Mouse (Mus musculus): ENCODE data around the gene Kif13a. TPM values are rescaled to one million over a fixed set of nuclear protein-coding genes. Genes with fewer than 3 reads are reported as not detected.

The Kif13a gene
- polyA plus RNA-seq, 1 experiment from 2014 or later = 11.9 TPM

GRCm38 (mm10) chr13:46843646-46844045 lies 86.0 kb downstream of the Kif13a start:
- peaks cover 10% of the 10 kb centered on the region; the same call in 1 of the 2 replicates for H3K4me1 ChIP-seq
- no peak for ATAC-seq (replicated peaks)
- no peak overlapping the region for H3K4me3 ChIP-seq
- no peaks in the 10 kb centered on the region for H3K27me3 ChIP-seq (replicated peaks)
- H3K27ac ChIP-seq = no peak overlapping the region
- H3K36me3 ChIP-seq (replicated peaks) = no peaks in the 10 kb centered on the region
- no peak overlapping the region for H3K9ac ChIP-seq
- WGBS = 82% methylated on average over 3 of the region's 3 CpGs
- no peaks in the 10 kb centered on the region for H3K9me3 ChIP-seq
- no peak overlapping the region for H3K4me2 ChIP-seq

GRCm38 (mm10) chr13:46842185-46842584 lies 87.5 kb downstream of the Kif13a start:
- no peak overlapping the region for H3K27ac ChIP-seq
- H3K9ac ChIP-seq = no peak overlapping the region
- no peaks in the 10 kb centered on the region for H3K9me3 ChIP-seq
- ATAC-seq (replicated peaks) = no peak
- no peaks in the 10 kb centered on the region for H3K27me3 ChIP-seq (replicated peaks)
- no peak overlapping the region for H3K4me3 ChIP-seq
- WGBS = 71% methylated on average over 8 of the region's 8 CpGs
- H3K36me3 ChIP-seq (replicated peaks) = no peaks in the 10 kb centered on the region
- H3K4me2 ChIP-seq = no peak overlapping the region
- peaks cover 10% of the 10 kb centered on the region; the same call in 1 of the 2 replicates for H3K4me1 ChIP-seq

GRCm38 (mm10) chr13:46841668-46842067 lies 88.0 kb downstream of the Kif13a start:
- Histone ChIP-seq H3K27me3 (replicated peaks) (no peaks in the 10 kb centered on the region), H3K4me3 (no peak overlapping the region), H3K9me3 (no peaks in the 10 kb centered on the region), H3K9ac (no peak overlapping the region), H3K27ac (no peak overlapping the region), H3K4me1 (peaks cover 10% of the 10 kb centered on the region; the same call in 1 of the 2 replicates), H3K36me3 (replicated peaks) (no peaks in the 10 kb centered on the region), H3K4me2 (no peak overlapping the region)
- 67% methylated on average over 3 of the region's 3 CpGs for WGBS
- ATAC-seq (replicated peaks) = no peak

GRCm38 (mm10) chr13:46840676-46841075 lies 89.0 kb downstream of the Kif13a start:
- WGBS = 90% methylated on average over 13 of the region's 13 CpGs
- peak overlapping the region; percentile 46; the same call in 1 of the 2 replicates for H3K27ac ChIP-seq
- no peaks in the 10 kb centered on the region for H3K27me3 ChIP-seq (replicated peaks)
- H3K9me3 ChIP-seq = no peaks in the 10 kb centered on the region
- no peak overlapping the region for H3K4me2 ChIP-seq
- no peak overlapping the region for H3K9ac ChIP-seq
- no peaks in the 10 kb centered on the region for H3K36me3 ChIP-seq (replicated peaks)
- H3K4me3 ChIP-seq = no peak overlapping the region
- H3K4me1 ChIP-seq = peaks cover 10% of the 10 kb centered on the region; the same call in 1 of the 2 replicates
- ATAC-seq (replicated peaks) = no peak

GRCm38 (mm10) chr13:46839236-46839635 lies 90.4 kb downstream of the Kif13a start:
- ATAC-seq (replicated peaks) = no peak
- no peaks in the 10 kb centered on the region for H3K27me3 ChIP-seq (replicated peaks)
- no peak overlapping the region; the same call in 1 of the 2 replicates for H3K27ac ChIP-seq
- no peak overlapping the region for H3K4me2 ChIP-seq
- H3K36me3 ChIP-seq (replicated peaks) = no peaks in the 10 kb centered on the region
- no peaks in the 10 kb centered on the region for H3K9me3 ChIP-seq
- peaks cover 10% of the 10 kb centered on the region; the same call in 1 of the 2 replicates for H3K4me1 ChIP-seq
- no peak overlapping the region for H3K4me3 ChIP-seq
- 96% methylated on average over 3 of the region's 3 CpGs for WGBS
- H3K9ac ChIP-seq = no peak overlapping the region

GRCm38 (mm10) chr13:46838551-46838950 lies 91.1 kb downstream of the Kif13a start:
- ATAC-seq (replicated peaks) = no peak
- no peaks in the 10 kb centered on the region for H3K9me3 ChIP-seq

GRCm38 (mm10) chr13:46835351-46835750 lies 94.3 kb downstream of the Kif13a start:
- ATAC-seq (replicated peaks) = no peak
- no peaks in the 10 kb centered on the region for H3K9me3 ChIP-seq
- 94% methylated on average over 11 of the region's 11 CpGs for WGBS

More at GRCm38 (mm10) chr13:46838551-46838950, 91.1 kb downstream of the Kif13a start:
- Histone ChIP-seq H3K4me1 (peaks cover 10% of the 10 kb centered on the region; the same call in 1 of the 2 replicates), H3K27me3 (replicated peaks) (no peaks in the 10 kb centered on the region), H3K27ac (no peak overlapping the region), H3K4me3 (no peak overlapping the region), H3K36me3 (replicated peaks) (no peaks in the 10 kb centered on the region), H3K9ac (no peak overlapping the region), H3K4me2 (no peak overlapping the region)
- WGBS = 56% methylated on average over 2 of the region's 2 CpGs

GRCm38 (mm10) chr13:46834805-46835204 lies 94.9 kb downstream of the Kif13a start:
- H3K4me1 ChIP-seq = 0 out of 2 replicates have a peak, but pooled peaks cover 2% of the 10 kb centered on the region
- peaks cover 14% of the 10 kb centered on the region; the same call in 1 of the 2 replicates for H3K36me3 ChIP-seq (replicated peaks)
- no peak overlapping the region for H3K4me2 ChIP-seq
- H3K27me3 ChIP-seq (replicated peaks) = no peaks in the 10 kb centered on the region
- H3K9me3 ChIP-seq = no peaks in the 10 kb centered on the region
- H3K9ac ChIP-seq = no peak overlapping the region
- WGBS = 96% methylated on average over 10 of the region's 10 CpGs
- H3K4me3 ChIP-seq = no peak overlapping the region
- no peak for ATAC-seq (replicated peaks)
- no peak overlapping the region for H3K27ac ChIP-seq

More at GRCm38 (mm10) chr13:46835351-46835750, 94.3 kb downstream of the Kif13a start:
- Histone ChIP-seq H3K27me3 (replicated peaks) (no peaks in the 10 kb centered on the region), H3K4me2 (no peak overlapping the region), H3K36me3 (replicated peaks) (peaks cover 14% of the 10 kb centered on the region; the same call in 1 of the 2 replicates), H3K4me3 (no peak overlapping the region), H3K9ac (no peak overlapping the region), H3K27ac (no peak overlapping the region), H3K4me1 (peaks cover 5% of the 10 kb centered on the region; the same call in 1 of the 2 replicates)

- H3K36me3 ChIP-seq (replicated peaks) = peaks cover 14% of the 10 kb centered on the region; the same call in 1 of the 2 replicates
- 61% methylated on average over 5 of the region's 5 CpGs for WGBS
- H3K27ac ChIP-seq = no peak overlapping the region
- H3K9ac ChIP-seq = no peak overlapping the region
- ATAC-seq (replicated peaks) = no peak
- H3K9me3 ChIP-seq = no peaks in the 10 kb centered on the region
- H3K4me3 ChIP-seq = no peak overlapping the region
- H3K27me3 ChIP-seq (replicated peaks) = no peaks in the 10 kb centered on the region
- no peak overlapping the region for H3K4me2 ChIP-seq
- H3K4me1 ChIP-seq = no peaks in the 10 kb centered on the region
Measured at GRCm38 (mm10) chr13:46833586-46833985, 96.1 kb downstream of the Kif13a start.

GRCm38 (mm10) chr13:46832956-46833355 lies 96.7 kb downstream of the Kif13a start:
- Histone ChIP-seq H3K4me1 (no peaks in the 10 kb centered on the region), H3K36me3 (replicated peaks) (peaks cover 14% of the 10 kb centered on the region; the same call in 1 of the 2 replicates), H3K4me2 (no peak overlapping the region), H3K9ac (no peak overlapping the region), H3K27ac (no peak overlapping the region), H3K4me3 (no peak overlapping the region), H3K27me3 (replicated peaks) (no peaks in the 10 kb centered on the region), H3K9me3 (no peaks in the 10 kb centered on the region)
- WGBS = 83% methylated on average over 3 of the region's 3 CpGs
- no peak for ATAC-seq (replicated peaks)

- WGBS = 93% methylated on average over 4 of the region's 4 CpGs
- no peak for ATAC-seq (replicated peaks)
- peaks cover 13% of the 10 kb centered on the region; the same call in 1 of the 2 replicates for H3K36me3 ChIP-seq (replicated peaks)
- no peak overlapping the region for H3K27ac ChIP-seq
- H3K4me2 ChIP-seq = no peak overlapping the region
- H3K9ac ChIP-seq = no peak overlapping the region
- H3K4me3 ChIP-seq = no peak overlapping the region
- no peaks in the 10 kb centered on the region for H3K9me3 ChIP-seq
- H3K4me1 ChIP-seq = peaks cover 15% of the 10 kb centered on the region
- H3K27me3 ChIP-seq (replicated peaks) = no peaks in the 10 kb centered on the region
Measured at GRCm38 (mm10) chr13:46823271-46823670, 106.4 kb downstream of the Kif13a start.

GRCm38 (mm10) chr13:46822200-46822599 lies 107.5 kb downstream of the Kif13a start:
- H3K27me3 ChIP-seq (replicated peaks) = no peaks in the 10 kb centered on the region
- no peaks in the 10 kb centered on the region for H3K9me3 ChIP-seq
- ATAC-seq (replicated peaks) = no peak
- H3K27ac ChIP-seq = no peak overlapping the region
- H3K4me2 ChIP-seq = no peak overlapping the region
- peaks cover 13% of the 10 kb centered on the region; the same call in 1 of the 2 replicates for H3K36me3 ChIP-seq (replicated peaks)
- H3K9ac ChIP-seq = no peak overlapping the region
- no peak overlapping the region for H3K4me3 ChIP-seq
- 64% methylated on average over 8 of the region's 8 CpGs for WGBS
- H3K4me1 ChIP-seq = peaks cover 15% of the 10 kb centered on the region

GRCm38 (mm10) chr13:46819729-46820223 lies 109.9 kb downstream of the Kif13a start:
- Histone ChIP-seq H3K9ac (0 out of 2 replicates have a peak overlapping the region, but pooled peaks have one; percentile 4), H3K27me3 (replicated peaks) (no peaks in the 10 kb centered on the region), H3K9me3 (no peaks in the 10 kb centered on the region), H3K4me3 (peak overlapping the region; percentile 25), H3K4me2 (peak overlapping the region; percentile 43), H3K27ac (peak overlapping the region; percentile 79), H3K36me3 (replicated peaks) (peaks cover 8% of the 10 kb centered on the region; the same call in 1 of the 2 replicates), H3K4me1 (peaks cover 15% of the 10 kb centered on the region)
- ATAC-seq (replicated peaks) = peak; percentile 93
- WGBS = 33% methylated on average over 13 of the region's 13 CpGs
